Comparison of ENCODE assay signal across 11 mouse cellular contexts in genomic region chr8:57498494-57498846, GRCm38 (mm10). TPM values are rescaled to one million over a fixed set of nuclear protein-coding genes. Genes with fewer than 3 reads are reported as not detected.
DNase-seq lines count a peak whose midpoint lies in the region; ATAC-seq and TF ChIP-seq lines count a peak whose summit lies in the region.
"Had no signal": no experiment of that assay in that cellular context is flagged by ENCODE, and none has a peak within 500 bp of the region (broad histone marks: within the 10 kb centered on the region; RNA-seq: fewer than 3 reads in every experiment).

No protein-coding gene starts in this region.

- no peaks in the 10 kb centered on the region for H3K4me1 ChIP-seq in kidney, postnatal 0 days (replicated peaks; ENCODE audit: insufficient read depth, low read length)
- H3K4me1 ChIP-seq in embryonic facial prominence, embryonic 13.5 days: peaks cover 7% of the 10 kb centered on the region; the same call in 1 of the 2 replicates
- H3K4me1 ChIP-seq in forebrain, embryonic 15.5 days: peaks cover 13% of the 10 kb centered on the region
- peaks cover 4% of the 10 kb centered on the region; the same call in 1 of the 2 replicates for H3K4me1 ChIP-seq in midbrain, embryonic 13.5 days (replicated peaks)
- H3K4me1 ChIP-seq: liver, embryonic 15.5 days had no signal

- DNase-seq in kidney, postnatal 0 days (ENCODE audit: low spot score): no peak
- no peak for DNase-seq in kidney, postnatal 25 days
- no peak for DNase-seq in T-cell, adult 2 months (ENCODE audit: low spot score)
- no peak for DNase-seq in right cerebral cortex, postnatal 10 days (ENCODE audit: low spot score in 2 of 2)
- DNase-seq in layer of hippocampus, postnatal 14 days (ENCODE audit: low spot score in 2 of 2): no peak

- peak overlapping the region; percentile 25; the same call in 1 of the 2 replicates for H3K4me2 ChIP-seq in kidney, postnatal 0 days (ENCODE audit: low read length)
- peak overlapping the region; percentile 24; the same call in 1 of the 2 replicates for H3K4me2 ChIP-seq in embryonic facial prominence, embryonic 13.5 days
- H3K4me2 ChIP-seq in forebrain, embryonic 15.5 days (replicated peaks): peak overlapping the region; percentile 34
- H3K4me2 ChIP-seq in midbrain, embryonic 13.5 days (replicated peaks): peak overlapping the region; percentile 23; the same call in 1 of the 2 replicates
- H3K4me2 ChIP-seq: liver, embryonic 15.5 days had no signal

- no peaks in the 10 kb centered on the region for H3K9me3 ChIP-seq in kidney, postnatal 0 days (replicated peaks; ENCODE audit: low read length)
- no peaks in the 10 kb centered on the region for H3K9me3 ChIP-seq in embryonic facial prominence, embryonic 13.5 days
- H3K9me3 ChIP-seq in forebrain, embryonic 15.5 days: no peaks in the 10 kb centered on the region
- H3K9me3 ChIP-seq in midbrain, embryonic 13.5 days: no peaks in the 10 kb centered on the region
- H3K9me3 ChIP-seq: liver, embryonic 15.5 days had no signal

- ATAC-seq in kidney, postnatal 0 days (replicated peaks; ENCODE audit: low FRiP score, low read depth): no peak
- no peak; the same call in 1 of the 2 replicates for ATAC-seq in embryonic facial prominence, embryonic 13.5 days (ENCODE audit: insufficient number of reproducible peaks, insufficient read depth, low FRiP score, low TSS enrichment, low read depth)
- peak; percentile 54 for ATAC-seq in forebrain, embryonic 15.5 days (replicated peaks)
- peak; percentile 58 for ATAC-seq in midbrain, embryonic 13.5 days

- 71% methylated on average over 8 of the region's 8 CpGs for WGBS in kidney, postnatal 0 days
- WGBS in embryonic facial prominence, embryonic 13.5 days: 40% methylated on average over 8 of the region's 8 CpGs
- WGBS in forebrain, embryonic 15.5 days: 13% methylated on average over 8 of the region's 8 CpGs
- 52% methylated on average over 8 of the region's 8 CpGs for WGBS in midbrain, embryonic 13.5 days

- no peak overlapping the region for H3K9ac ChIP-seq in kidney, postnatal 0 days (ENCODE audit: low read depth, low read length)
- no peak overlapping the region for H3K9ac ChIP-seq in embryonic facial prominence, embryonic 13.5 days
- no peak overlapping the region for H3K9ac ChIP-seq in forebrain, embryonic 15.5 days (replicated peaks)
- no peak overlapping the region for H3K9ac ChIP-seq in midbrain, embryonic 13.5 days (replicated peaks)
- H3K9ac ChIP-seq: liver, embryonic 15.5 days had no signal

- TF ChIP-seq CTCF in kidney, postnatal 0 days (IDR thresholded peaks at IDR 0.05; ENCODE audit: low read depth): no peak

- no peaks in the 10 kb centered on the region for H3K36me3 ChIP-seq in kidney, postnatal 0 days (ENCODE audit: insufficient read depth, low read length)
- no peaks in the 10 kb centered on the region for H3K36me3 ChIP-seq in embryonic facial prominence, embryonic 13.5 days
- no peaks in the 10 kb centered on the region for H3K36me3 ChIP-seq in forebrain, embryonic 15.5 days
- H3K36me3 ChIP-seq in midbrain, embryonic 13.5 days: no peaks in the 10 kb centered on the region
- H3K36me3 ChIP-seq: liver, embryonic 15.5 days had no signal

- no peak overlapping the region for H3K27ac ChIP-seq in kidney, postnatal 0 days
- 0 out of 2 replicates have a peak overlapping the region, but pooled peaks have one; percentile 33 for H3K27ac ChIP-seq in embryonic facial prominence, embryonic 13.5 days
- H3K27ac ChIP-seq in forebrain, embryonic 15.5 days (replicated peaks): peak overlapping the region; percentile 59
- 0 out of 2 replicates have a peak overlapping the region, but pooled peaks have one; percentile 56 for H3K27ac ChIP-seq in midbrain, embryonic 13.5 days
- H3K27ac ChIP-seq: liver, embryonic 15.5 days had no signal

- H3K27me3 ChIP-seq in kidney, postnatal 0 days (ENCODE audit: insufficient read depth, low read length): no peaks in the 10 kb centered on the region
- no peaks in the 10 kb centered on the region for H3K27me3 ChIP-seq in embryonic facial prominence, embryonic 13.5 days
- H3K27me3 ChIP-seq in forebrain, embryonic 15.5 days: no peaks in the 10 kb centered on the region
- no peaks in the 10 kb centered on the region for H3K27me3 ChIP-seq in midbrain, embryonic 13.5 days
- H3K27me3 ChIP-seq: liver, embryonic 15.5 days had no signal

- no peak overlapping the region for H3K4me3 ChIP-seq in kidney, postnatal 0 days (replicated peaks; ENCODE audit: low read depth, low read length)
- no peak overlapping the region for H3K4me3 ChIP-seq in embryonic facial prominence, embryonic 13.5 days
- H3K4me3 ChIP-seq in forebrain, embryonic 15.5 days: peak overlapping the region; percentile 15
- no peak overlapping the region for H3K4me3 ChIP-seq in midbrain, embryonic 13.5 days (replicated peaks)
- H3K4me3 ChIP-seq: liver, embryonic 15.5 days had no signal

RNA-seq across cellular contexts. Expression of gene Sap30, which starts 10.8 kb away (rescaled TPM):
- polyA plus RNA-seq in kidney, postnatal 0 days (2015; fragmentation: Nextera tagmentation; extraction: Ambion mirVana): 25.8 and 35.4 TPM in 2 replicates
- 40.4 and 45.6 TPM in 2 replicates for polyA plus RNA-seq in embryonic facial prominence, embryonic 13.5 days (2015; fragmentation: Nextera tagmentation; extraction: Ambion mirVana)
- 78.6 and 81.8 TPM in 2 replicates for polyA plus RNA-seq in forebrain, embryonic 15.5 days (2015; fragmentation: Nextera tagmentation; extraction: Ambion mirVana)
- 61.5 and 76.2 TPM in 2 replicates for polyA plus RNA-seq in midbrain, embryonic 13.5 days (2015; fragmentation: Nextera tagmentation; extraction: Ambion mirVana)
- total RNA-seq in layer of hippocampus, postnatal 14 days (2021): 10 to 100 TPM in 1 of 2 experiments, 1 to 10 TPM in 1; 9.0 to 13.7 TPM

RNA-seq across cellular contexts. Expression of gene Hmgb2, which starts 13.2 kb away (rescaled TPM):
- polyA plus RNA-seq in kidney, postnatal 0 days (2015; fragmentation: Nextera tagmentation; extraction: Ambion mirVana): 307 and 357 TPM in 2 replicates
- polyA plus RNA-seq in embryonic facial prominence, embryonic 13.5 days (2015; fragmentation: Nextera tagmentation; extraction: Ambion mirVana): 362 and 415 TPM in 2 replicates
- 225 and 249 TPM in 2 replicates for polyA plus RNA-seq in forebrain, embryonic 15.5 days (2015; fragmentation: Nextera tagmentation; extraction: Ambion mirVana)
- 210 and 259 TPM in 2 replicates for polyA plus RNA-seq in midbrain, embryonic 13.5 days (2015; fragmentation: Nextera tagmentation; extraction: Ambion mirVana)
- total RNA-seq in layer of hippocampus, postnatal 14 days (2021): 10 to 100 TPM; 13.8 to 15.5 TPM

RNA-seq across cellular contexts. Expression of gene Scrg1, which starts 42.7 kb away (rescaled TPM):
- not detected in 2 replicates for polyA plus RNA-seq in kidney, postnatal 0 days (2015; fragmentation: Nextera tagmentation; extraction: Ambion mirVana)
- polyA plus RNA-seq in embryonic facial prominence, embryonic 13.5 days (2015; fragmentation: Nextera tagmentation; extraction: Ambion mirVana): 5.5 and 6.1 TPM in 2 replicates
- polyA plus RNA-seq in forebrain, embryonic 15.5 days (2015; fragmentation: Nextera tagmentation; extraction: Ambion mirVana): 14.2 and 14.8 TPM in 2 replicates
- 2.5 and 3.3 TPM in 2 replicates for polyA plus RNA-seq in midbrain, embryonic 13.5 days (2015; fragmentation: Nextera tagmentation; extraction: Ambion mirVana)
- total RNA-seq in layer of hippocampus, postnatal 14 days (2021): 10 to 100 TPM; 90.2 to 98.9 TPM
- total RNA-seq: ES-E14; heart, postnatal 4 days had no signal

Comparison
In these comparisons a context has a peak if more than half of its experiments do, and no peak if none do; other contexts are left out.
1. ATAC-seq: peak in forebrain, embryonic 15.5 days (single experiment) and midbrain, embryonic 13.5 days (single experiment); none in kidney, postnatal 0 days (single experiment) and embryonic facial prominence, embryonic 13.5 days (single experiment).
2. Peak in every context shown above with its lines, with median percentiles within 50 percentile points of each other: H3K4me2 ChIP-seq.